Mouse (Mus musculus): ENCODE measurements around the gene Ssh3. TPM values are rescaled to one million over a fixed set of nuclear protein-coding genes. Genes with fewer than 3 reads are reported as not detected.

The Ssh3 gene
- total and polyA plus RNA-seq, 2 experiments from 2014 or later: 6.4 to 11.6 TPM

DNA sequence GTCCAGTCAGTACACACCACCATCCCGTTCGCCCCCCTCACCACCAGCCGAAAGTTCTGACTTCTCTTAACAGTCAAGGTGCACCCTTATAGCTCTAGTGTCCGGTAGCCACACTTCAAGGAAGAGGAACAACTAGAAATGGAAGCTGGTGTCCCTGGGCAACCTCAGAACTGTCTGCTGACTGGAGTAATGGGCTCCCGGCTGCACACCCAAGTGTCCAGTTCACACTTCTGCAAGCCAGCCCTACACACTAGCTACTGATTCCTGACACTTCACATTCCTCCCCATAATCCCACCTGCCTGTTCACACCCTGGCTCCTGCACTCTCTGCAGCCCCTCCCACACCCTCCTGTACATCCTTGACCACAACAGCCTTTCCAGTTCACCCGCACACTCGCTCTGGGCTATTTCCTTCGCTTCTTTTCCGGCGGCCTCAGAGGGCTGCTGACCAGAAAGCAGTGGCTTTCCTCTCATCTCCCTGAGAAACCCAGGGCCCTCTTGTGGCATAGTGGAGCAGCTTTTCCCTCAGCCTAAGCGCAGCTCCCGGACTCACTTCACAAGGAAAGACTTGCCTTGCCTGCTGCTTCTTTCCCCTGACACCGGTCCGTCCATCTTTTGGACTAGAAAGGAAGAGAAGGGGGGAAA, 52.8 kb downstream of the Ssh3 start:
- DNase-seq (ENCODE audit: low spot score): peak; percentile 74
- H3K9ac ChIP-seq (replicated peaks; ENCODE audit: low read depth, low read length): no peak overlapping the region
- H3K4me1 ChIP-seq (ENCODE audit: control insufficient read depth, insufficient read depth): peaks cover 28% of the 10 kb centered on the region
- peaks cover 42% of the 10 kb centered on the region for H3K27me3 ChIP-seq (ENCODE audit: control insufficient read depth, insufficient read depth, low read length)
- peak; percentile 45 for ATAC-seq (ENCODE audit: insufficient read depth, low read depth)
- peak overlapping the region; percentile 9; the same call in 1 of the 2 replicates for H3K4me3 ChIP-seq (ENCODE audit: low read depth, low read length)
- H3K9me3 ChIP-seq (replicated peaks; ENCODE audit: control insufficient read depth, low read length): no peaks in the 10 kb centered on the region
- WGBS: 12% methylated on average over 14 of the region's 14 CpGs
- no peak for TF ChIP-seq EP300 (IDR thresholded peaks at IDR 0.05; ENCODE audit: low read depth)
- peak; percentile 50 for TF ChIP-seq CTCF (IDR thresholded peaks at IDR 0.05; ENCODE audit: low read depth)
- H3K36me3 ChIP-seq (replicated peaks; ENCODE audit: control insufficient read depth, insufficient read depth, low read length): no peaks in the 10 kb centered on the region
- H3K27ac ChIP-seq (ENCODE audit: low read depth): peak overlapping the region; percentile 40; the same call in 1 of the 2 replicates
- peak overlapping the region; percentile 87 for H3K4me2 ChIP-seq (ENCODE audit: low read depth, low read length)

DNA sequence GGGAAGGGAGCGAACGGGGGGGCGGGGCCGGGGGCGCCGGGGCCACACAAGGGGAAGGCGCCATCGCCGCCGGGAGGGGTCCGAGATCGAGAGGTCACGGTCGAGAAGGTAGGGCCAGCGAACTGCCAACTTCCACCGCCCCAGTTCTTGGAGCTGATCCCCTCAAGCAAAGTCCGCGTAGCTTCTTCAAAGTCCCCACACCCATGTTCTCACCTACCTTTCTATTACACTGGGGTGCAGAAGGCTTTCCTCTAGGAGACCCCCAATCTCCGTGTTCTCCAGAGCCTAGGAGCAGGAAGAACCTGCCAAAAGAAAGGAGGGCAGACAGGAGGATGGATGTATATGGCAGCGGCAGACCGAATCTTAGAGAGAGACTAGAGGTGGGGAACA, 53.5 kb downstream of the Ssh3 start:
- Histone ChIP-seq H3K27ac (ENCODE audit: low read depth) (no peak overlapping the region), H3K4me3 (ENCODE audit: low read depth, low read length) (peak overlapping the region; percentile 61), H3K36me3 (replicated peaks; ENCODE audit: control insufficient read depth, insufficient read depth, low read length) (no peaks in the 10 kb centered on the region), H3K4me2 (ENCODE audit: low read depth, low read length) (peak overlapping the region; percentile 87), H3K9me3 (replicated peaks; ENCODE audit: control insufficient read depth, low read length) (no peaks in the 10 kb centered on the region), H3K27me3 (ENCODE audit: control insufficient read depth, insufficient read depth, low read length) (peaks cover 42% of the 10 kb centered on the region), H3K9ac (replicated peaks; ENCODE audit: low read depth, low read length) (peak overlapping the region; percentile 61), H3K4me1 (ENCODE audit: control insufficient read depth, insufficient read depth) (peaks cover 21% of the 10 kb centered on the region)
- TF ChIP-seq EP300 (IDR thresholded peaks at IDR 0.05; ENCODE audit: low read depth) (no peak), CTCF (IDR thresholded peaks at IDR 0.05; ENCODE audit: low read depth) (no peak)
- ATAC-seq (ENCODE audit: insufficient read depth, low read depth) (no peak), DNase-seq (ENCODE audit: low spot score) (no peak)
- 4% methylated on average over 11 of the region's 21 CpGs for WGBS

GRCm38 (mm10) chr19:4214771-4215450, 54.1 kb downstream of the Ssh3 start:
- H3K36me3 ChIP-seq (replicated peaks; ENCODE audit: control insufficient read depth, insufficient read depth, low read length): no peaks in the 10 kb centered on the region
- under 1% methylated on average over 46 of the region's 81 CpGs for WGBS
- peak overlapping the region; percentile 87 for H3K4me2 ChIP-seq (ENCODE audit: low read depth, low read length)
- no peaks in the 10 kb centered on the region for H3K9me3 ChIP-seq (replicated peaks; ENCODE audit: control insufficient read depth, low read length)
- peaks cover 16% of the 10 kb centered on the region for H3K4me1 ChIP-seq (ENCODE audit: control insufficient read depth, insufficient read depth)
- peak overlapping the region; percentile 59 for H3K27ac ChIP-seq (ENCODE audit: low read depth)
- peak overlapping the region; percentile 61 for H3K4me3 ChIP-seq (ENCODE audit: low read depth, low read length)
- peak overlapping the region; percentile 61 for H3K9ac ChIP-seq (replicated peaks; ENCODE audit: low read depth, low read length)
- peaks cover 42% of the 10 kb centered on the region for H3K27me3 ChIP-seq (ENCODE audit: control insufficient read depth, insufficient read depth, low read length)
- TF ChIP-seq CTCF (IDR thresholded peaks at IDR 0.05; ENCODE audit: low read depth) (no peak), EP300 (IDR thresholded peaks at IDR 0.05; ENCODE audit: low read depth) (no peak)
- peak; percentile 30; the same call in 1 of the 2 replicates for ATAC-seq (ENCODE audit: insufficient read depth, low read depth)
- DNase-seq (ENCODE audit: low spot score): no peak

- no peaks in the 10 kb centered on the region for H3K9me3 ChIP-seq (replicated peaks; ENCODE audit: control insufficient read depth, low read length)
- peak within 1 kb of the TSS; percentile 59 for H3K27ac ChIP-seq (ENCODE audit: low read depth)
- H3K4me1 ChIP-seq (ENCODE audit: control insufficient read depth, insufficient read depth): peaks cover 16% of the 10 kb centered on the region
- no peak for DNase-seq (ENCODE audit: low spot score)
- H3K27me3 ChIP-seq (ENCODE audit: control insufficient read depth, insufficient read depth, low read length): peaks cover 42% of the 10 kb centered on the region
- no peaks in the 10 kb centered on the region for H3K36me3 ChIP-seq (replicated peaks; ENCODE audit: control insufficient read depth, insufficient read depth, low read length)
- peak within 1 kb of the TSS; percentile 61 for H3K4me3 ChIP-seq (ENCODE audit: low read depth, low read length)
- H3K9ac ChIP-seq (replicated peaks; ENCODE audit: low read depth, low read length): peak within 1 kb of the TSS; percentile 61
- H3K4me2 ChIP-seq (ENCODE audit: low read depth, low read length): peak within 1 kb of the TSS; percentile 87
- no peak for TF ChIP-seq EP300 (IDR thresholded peaks at IDR 0.05; ENCODE audit: low read depth)
- no peak for TF ChIP-seq CTCF (IDR thresholded peaks at IDR 0.05; ENCODE audit: low read depth)
- under 1% methylated on average over 47 of the region's 49 CpGs for WGBS
- ATAC-seq (ENCODE audit: insufficient read depth, low read depth): peak; percentile 28; the same call in 1 of the 2 replicates
Observed at GRCm38 (mm10) chr19:4214071-4214770, 54.8 kb downstream of the Ssh3 start, which contains the start of the genes Clcf1 and AC109138.7. TSS of gene Clcf1 (plus strand) at chr19:4214238. TSS of gene AC109138.7 (plus strand) at chr19:4214357.

DNA sequence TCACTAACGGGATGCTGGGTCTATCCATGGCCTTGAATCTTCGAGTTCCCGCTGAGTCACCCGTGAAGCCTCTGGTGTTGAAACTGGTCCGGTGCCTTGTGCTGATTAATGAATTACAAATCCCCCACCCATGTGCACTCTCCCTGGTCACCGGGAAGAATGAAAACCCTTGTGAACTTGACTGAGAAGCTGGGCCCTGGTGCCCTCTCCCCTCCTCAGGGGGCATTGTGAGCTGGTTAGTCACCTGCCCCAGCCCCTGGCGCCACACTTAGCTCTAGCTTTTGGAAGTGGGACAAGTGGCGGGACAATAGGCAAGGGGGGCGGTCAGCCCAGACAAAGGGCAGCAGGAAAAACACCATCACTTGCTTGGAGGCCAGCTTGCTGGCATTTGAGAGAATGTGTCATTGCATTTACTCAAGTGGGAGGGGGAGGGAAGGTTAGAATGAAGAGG, 55.4 kb downstream of the Ssh3 start:
- peaks cover 42% of the 10 kb centered on the region for H3K27me3 ChIP-seq (ENCODE audit: control insufficient read depth, insufficient read depth, low read length)
- H3K9ac ChIP-seq (replicated peaks; ENCODE audit: low read depth, low read length): no peak overlapping the region
- no peak overlapping the region; the same call in 1 of the 2 replicates for H3K27ac ChIP-seq (ENCODE audit: low read depth)
- no peaks in the 10 kb centered on the region for H3K9me3 ChIP-seq (replicated peaks; ENCODE audit: control insufficient read depth, low read length)
- no peaks in the 10 kb centered on the region for H3K36me3 ChIP-seq (replicated peaks; ENCODE audit: control insufficient read depth, insufficient read depth, low read length)
- DNase-seq (ENCODE audit: low spot score): no peak
- 15% methylated on average over 9 of the region's 9 CpGs for WGBS
- TF ChIP-seq CTCF (IDR thresholded peaks at IDR 0.05; ENCODE audit: low read depth) (no peak), EP300 (IDR thresholded peaks at IDR 0.05; ENCODE audit: low read depth) (no peak)
- H3K4me1 ChIP-seq (ENCODE audit: control insufficient read depth, insufficient read depth): peaks cover 16% of the 10 kb centered on the region
- peak overlapping the region; percentile 87 for H3K4me2 ChIP-seq (ENCODE audit: low read depth, low read length)
- peak overlapping the region; percentile 61 for H3K4me3 ChIP-seq (ENCODE audit: low read depth, low read length)
- no peak for ATAC-seq (ENCODE audit: insufficient read depth, low read depth)

All from heart, postnatal 0 days (tissue).